Mouse (Mus musculus) CH12.LX (cell line): Measurements from ENCODE around the gene Stk39. TPM values are rescaled to one million over a fixed set of nuclear protein-coding genes. Genes with fewer than 3 reads are reported as not detected.

Source experiments
- DNase-seq: peaks from one replicate; pipeline ENCODE4 v3.0.0-alpha.2; 2013; ENCODE audit errors: extremely low read depth
- H3K27ac ChIP-seq: 2 replicates; pipeline ENCODE4 v1.5.1; 2012; ENCODE audit warnings: low read depth, mild to moderate bottlenecking, control low read depth, moderate library complexity; ENCODE audit not compliant: insufficient read depth
- H3K27me3 ChIP-seq: replicated peaks from 2 replicates; pipeline ENCODE3; 2012; ENCODE audit warnings: inconsistent platforms
- H3K36me3 ChIP-seq, 2 experiments: replicated peaks in 1 of 2; 2 replicates each; pipeline versions ENCODE3 to v1.6.1; 2012; ENCODE audit warnings: inconsistent platforms in 1 of 2, low read length in 1 of 2, mild to moderate bottlenecking in 1 of 2, mixed read lengths in 1 of 2, moderate library complexity in 1 of 2; ENCODE audit not compliant: control insufficient read depth in 1 of 2, insufficient read depth in 1 of 2
- H3K4me1 ChIP-seq, 2 experiments: 2 replicates each; pipeline ENCODE4 v1.6.1; 2012; ENCODE audit warnings: inconsistent platforms in 1 of 2, moderate library complexity in 1 of 2; ENCODE audit not compliant: insufficient read depth in 2 of 2, control insufficient read depth in 1 of 2
- H3K4me2 ChIP-seq: 2 replicates; pipeline ENCODE4 v1.6.1; 2012; ENCODE audit warnings: low read depth, mild to moderate bottlenecking, control low read depth; ENCODE audit not compliant: poor library complexity, insufficient read depth, severe bottlenecking
- H3K4me3 ChIP-seq, 3 experiments: fragments of 150-350 bp in 1 of 3; sonication (generic) in 1 of 3; replicated peaks in 1 of 3; 2 replicates each; pipeline versions ENCODE3 to v1.5.1; 2011 to 2012; ENCODE audit warnings: low read depth in 2 of 3, low read length in 2 of 3, mild to moderate bottlenecking in 2 of 3, moderate library complexity in 2 of 3, control low read depth in 1 of 3, improper control_type of control experiment in 1 of 3, inconsistent platforms in 1 of 3, mixed read lengths in 1 of 3; ENCODE audit not compliant: poor library complexity in 1 of 3
- H3K79me2 ChIP-seq: replicated peaks from 2 replicates; pipeline ENCODE4 v1.6.1; 2012; ENCODE audit warnings: mild to moderate bottlenecking, moderate library complexity; ENCODE audit not compliant: control insufficient read depth, poor library complexity, insufficient read depth, severe bottlenecking; ENCODE audit errors: extremely low read depth
- H3K9ac ChIP-seq: 2 replicates; pipeline ENCODE4 v1.6.1; 2012; ENCODE audit warnings: low read depth, mild to moderate bottlenecking, control low read depth, moderate library complexity; ENCODE audit not compliant: insufficient read depth
- H3K9me3 ChIP-seq: replicated peaks from 2 replicates; pipeline ENCODE3; 2012; ENCODE audit warnings: low read length, inconsistent platforms, mixed read lengths
- CHD1 ChIP-seq: IDR thresholded peaks from 2 replicates; pipeline ENCODE4 v1.6.1; 2012; ENCODE audit warnings: low read depth, low read length, improper control_type of control experiment, inconsistent platforms
- CHD2 ChIP-seq: IDR thresholded peaks from 2 replicates; pipeline ENCODE4 v1.6.1; 2011; ENCODE audit warnings: low read length, improper control_type of control experiment
- CTCF ChIP-seq, 2 experiments: IDR thresholded peaks in 1 of 2; conservative IDR thresholded peaks in 1 of 2; 2 replicates each; pipeline ENCODE4 v1.5.1; 2011 to 2012; ENCODE audit warnings: low read depth in 2 of 2, low read length in 2 of 2, improper control_type of control experiment in 1 of 2, inconsistent platforms in 1 of 2, mild to moderate bottlenecking in 1 of 2, moderate library complexity in 1 of 2
- E2F4 ChIP-seq: IDR thresholded peaks from 2 replicates; pipeline ENCODE4 v1.6.1; 2011; ENCODE audit warnings: low read depth, low read length, improper control_type of control experiment; ENCODE audit not compliant: insufficient replicate concordance
- ETS1 ChIP-seq: conservative IDR thresholded peaks from 2 replicates; pipeline ENCODE4 v1.6.1; 2012; ENCODE audit warnings: low read depth, mild to moderate bottlenecking, inconsistent platforms, low read length, improper control_type of control experiment, moderate library complexity
- HCFC1 ChIP-seq: IDR thresholded peaks from 2 replicates; pipeline ENCODE4 v1.6.1; 2012; ENCODE audit warnings: low read depth, mild to moderate bottlenecking, inconsistent platforms, low read length, improper control_type of control experiment
- IRF4 ChIP-seq: IDR thresholded peaks from 2 replicates; pipeline ENCODE4 v1.6.1; 2014; ENCODE audit warnings: low read depth, mild to moderate bottlenecking, inconsistent platforms, low read length, improper control_type of control experiment
- JUN ChIP-seq: IDR thresholded peaks from 2 replicates; pipeline ENCODE4 v1.6.1; 2011; ENCODE audit warnings: low read depth, mild to moderate bottlenecking, low read length, improper control_type of control experiment, moderate library complexity; ENCODE audit not compliant: insufficient read depth
- KAT2A ChIP-seq: IDR thresholded peaks from 2 replicates; pipeline ENCODE4 v1.6.1; 2012; ENCODE audit warnings: low read length, improper control_type of control experiment, inconsistent platforms; ENCODE audit not compliant: insufficient replicate concordance
- MAX ChIP-seq: IDR thresholded peaks from 2 replicates; pipeline ENCODE4 v1.6.1; 2011; ENCODE audit warnings: low read length, improper control_type of control experiment
- MAZ ChIP-seq: IDR thresholded peaks from 2 replicates; pipeline ENCODE4 v1.6.1; 2012; ENCODE audit warnings: low read depth, mild to moderate bottlenecking, inconsistent platforms, low read length, improper control_type of control experiment, moderate library complexity
- MEF2A ChIP-seq: IDR thresholded peaks from 2 replicates; pipeline ENCODE4 v1.6.1; 2014; ENCODE audit warnings: low read depth, mild to moderate bottlenecking, inconsistent platforms, low read length, improper control_type of control experiment, borderline replicate concordance
- MYC ChIP-seq: IDR thresholded peaks from 2 replicates; pipeline ENCODE4 v1.6.1; 2011; ENCODE audit warnings: low read depth, mild to moderate bottlenecking, improper control_type of control experiment, low read length
- NRF1 ChIP-seq: IDR thresholded peaks from 2 replicates; pipeline ENCODE4 v1.6.1; 2014; ENCODE audit warnings: low read depth, mild to moderate bottlenecking, inconsistent platforms, low read length, improper control_type of control experiment, moderate library complexity
- SIN3A ChIP-seq: IDR thresholded peaks from 2 replicates; pipeline ENCODE4 v1.6.1; 2012; ENCODE audit warnings: low read length, improper control_type of control experiment, inconsistent platforms
- SMC3 ChIP-seq: IDR thresholded peaks from 2 replicates; pipeline ENCODE4 v1.6.1; 2011; ENCODE audit warnings: low read depth, low read length, improper control_type of control experiment
- TBP ChIP-seq: conservative IDR thresholded peaks from 2 replicates; pipeline ENCODE4 v1.6.1; 2011; ENCODE audit warnings: low read depth, low read length, improper control_type of control experiment
- TCF12 ChIP-seq: IDR thresholded peaks from 2 replicates; pipeline ENCODE4 v1.6.1; 2014; ENCODE audit warnings: low read depth, mild to moderate bottlenecking, inconsistent platforms, low read length, improper control_type of control experiment
- USF1 ChIP-seq: IDR thresholded peaks from 2 replicates; pipeline ENCODE4 v1.6.1; 2014; ENCODE audit warnings: low read depth, mild to moderate bottlenecking, inconsistent platforms, low read length, improper control_type of control experiment
- USF2 ChIP-seq: conservative IDR thresholded peaks from 2 replicates; pipeline ENCODE4 v1.6.1; 2011; ENCODE audit warnings: low read depth, low read length, improper control_type of control experiment
- ZNF384 ChIP-seq: IDR thresholded peaks from 2 replicates; pipeline ENCODE4 v1.6.1; 2012; ENCODE audit warnings: low read depth, low read length, improper control_type of control experiment, inconsistent platforms
- dilution Hi-C: fragments of 300-500 bp; cut with MboI; formaldehyde crosslinking; loops from 2 replicates; pipeline ENCODE4 v1.14.3; 2020; ENCODE audit warnings: low sequenced_read_pairs; ENCODE audit not compliant: extremely low pct_unique_long_range_greater_than_20kb, extremely low pct_ligation_motif_present
- in situ Hi-C: fragments of 300-500 bp; cut with MboI; formaldehyde crosslinking; loops from 3 replicates; pipeline ENCODE4 v1.14.3; 2019; ENCODE audit warnings: low sequenced_read_pairs, low pct_ligation_motif_present, low pct_unique_long_range_greater_than_20kb, mixed read lengths
- polyA plus RNA-seq: library from polyadenylated mRNA; unstranded; fragments of >175 nt; gene quantifications from 2 replicates; pipeline ENCODE4 v1.2.1, GENCODE M21; 2012; ENCODE audit warnings: low read depth; ENCODE audit not compliant: insufficient read length
- total RNA-seq, 2 experiments: library from RNA; depleted of rRNA; stranded (reverse); fragments of 300-350 nt in 1 of 2; fragments of >200 nt in 1 of 2; gene quantifications; 2 replicates each; pipeline ENCODE4 v1.2.3; 2012 to 2014

Stk39 gene
- total and polyA plus RNA-seq, 3 experiments: not detected

GRCm38 (mm10) chr2:68466124-68467070, 5.7 kb downstream of the Stk39 start:
- Histone ChIP-seq H3K27ac (no peak overlapping the region), H3K4me3 (no peak overlapping the region), H3K4me2 (no peak overlapping the region), H3K27me3 (no peaks in the 10 kb centered on the region), H3K9me3 (peaks cover 85% of the 10 kb centered on the region), H3K4me1 (no peaks in the 10 kb centered on the region), H3K9ac (no peak overlapping the region), H3K36me3 (no peaks in the 10 kb centered on the region), H3K79me2 (no peaks in the 10 kb centered on the region)
- no peak for TF ChIP-seq HCFC1
- no peak for TF ChIP-seq MYC
- no peak for TF ChIP-seq TCF12
- TF ChIP-seq MEF2A: no peak
- no peak for TF ChIP-seq KAT2A
- TF ChIP-seq TBP: no peak
- no peak for TF ChIP-seq IRF4
- in situ Hi-C loops: no loop called here
- no peak for DNase-seq
- dilution Hi-C loops: no loop called here

- no peaks in the 10 kb centered on the region for H3K79me2 ChIP-seq
- no peak overlapping the region for H3K9ac ChIP-seq
- no peak for DNase-seq
- no peak for TF ChIP-seq JUN
- no peak for TF ChIP-seq USF1
- no peak for TF ChIP-seq CTCF (conservative IDR thresholded peaks at IDR 0.05 in 1 of 2, IDR thresholded peaks at IDR 0.05 in 1 of 2; ENCODE audit: low read depth in 2 of 2, low read length in 2 of 2)
- TF ChIP-seq NRF1: no peak
- TF ChIP-seq HCFC1: no peak
- no peak for TF ChIP-seq MAX
- TF ChIP-seq CHD1: no peak
- TF ChIP-seq CHD2: no peak
- no peak for TF ChIP-seq E2F4
- no peak for TF ChIP-seq MAZ
- TF ChIP-seq SMC3: no peak
- no peak for TF ChIP-seq ZNF384
- no peak for TF ChIP-seq USF2
- TF ChIP-seq TCF12: no peak
- no peak for TF ChIP-seq ETS1
- no peak for TF ChIP-seq SIN3A
- TF ChIP-seq, all 38 proteins: peak for 0
- Histone ChIP-seq H3K27ac (no peak overlapping the region), H3K36me3 (no peaks in the 10 kb centered on the region), H3K4me1 (no peaks in the 10 kb centered on the region), H3K4me3 (no peak overlapping the region), H3K9me3 (peaks cover 85% of the 10 kb centered on the region), H3K27me3 (no peaks in the 10 kb centered on the region), H3K4me2 (no peak overlapping the region)
- in situ Hi-C loops: no loop called here
- dilution Hi-C loops: no loop called here
Observed at GRCm38 (mm10) chr2:68465266-68466123, 6.6 kb downstream of the Stk39 start.
